Mouse (Mus musculus) CD8-positive naive resting alpha-beta T cell, adult 2 months (primary cell): ENCODE data around the gene Adal.

ENCODE experiments used
- DNase-seq, 2 experiments: peaks; one replicate each; pipeline ENCODE4 v3.0.0; 2022; ENCODE audit warnings: low read depth in 2 of 2, low spot score in 2 of 2

The Adal gene

GRCm38 (mm10) chr2:121170980-121171742 is 30.9 kb downstream of the Adal start, which contains the start of gene Zscan29:
Zscan29 (minus strand) TSS chr2:121171125.
- peak; percentile 81 for DNase-seq

- DNase-seq: no peak
These were observed 38.7 kb downstream of the Adal start for GRCm38 (mm10) chr2:121178828-121179479.

GRCm38 (mm10) chr2:121183431-121183830 is 43.2 kb downstream of the Adal start:
- DNase-seq: no peak

- no peak for DNase-seq
These were observed 43.9 kb downstream of the Adal start for GRCm38 (mm10) chr2:121184142-121184541.

GRCm38 (mm10) chr2:121188530-121188929 is 48.3 kb downstream of the Adal start:
- DNase-seq: no peak

GRCm38 (mm10) chr2:121195466-121195865 is 55.2 kb downstream of the Adal start:
- DNase-seq: no peak

- no peak for DNase-seq
These were observed 64.0 kb downstream of the Adal start for GRCm38 (mm10) chr2:121204276-121204675.
